Mouse (Mus musculus) heart, embryonic 15.5 days (tissue): Measurements from ENCODE around the gene Sirt6. TPM values are rescaled to one million over a fixed set of nuclear protein-coding genes. Genes with fewer than 3 reads are reported as not detected.

Experiments
- ATAC-seq: fragments of 200-750 bp; cut with Nextera tagmentation; replicated peaks from 2 replicates; pipeline ENCODE4 v1.8.0; 2017; ENCODE audit warnings: low read depth, moderate TSS enrichment; ENCODE audit not compliant: insufficient number of reproducible peaks, insufficient read depth, low FRiP score
- H3K27ac ChIP-seq: fragments of 300-500 bp; sonication (generic); 2 replicates; pipeline ENCODE4 v1.5.1; 2015; ENCODE audit warnings: mild to moderate bottlenecking, inconsistent platforms
- H3K27me3 ChIP-seq: fragments of 300-500 bp; sonication (generic); 2 replicates; pipeline ENCODE4 v1.6.1; 2015; ENCODE audit warnings: inconsistent platforms
- H3K36me3 ChIP-seq: fragments of 300-500 bp; sonication (generic); 2 replicates; pipeline ENCODE4 v1.6.1; 2015; ENCODE audit warnings: mild to moderate bottlenecking, inconsistent platforms
- H3K4me1 ChIP-seq: fragments of 300-500 bp; sonication (generic); replicated peaks from 2 replicates; pipeline ENCODE4 v1.6.1; 2015; ENCODE audit warnings: inconsistent platforms
- H3K4me2 ChIP-seq: fragments of 300-500 bp; sonication (generic); 2 replicates; pipeline ENCODE4 v1.6.1; 2015; ENCODE audit warnings: inconsistent platforms, mild to moderate bottlenecking, moderate library complexity
- H3K4me3 ChIP-seq: fragments of 300-500 bp; sonication (generic); 2 replicates; pipeline ENCODE4 v1.5.1; 2015; ENCODE audit warnings: mild to moderate bottlenecking, inconsistent platforms
- H3K9ac ChIP-seq: fragments of 300-500 bp; sonication (generic); 2 replicates; pipeline ENCODE4 v1.6.1; 2015; ENCODE audit warnings: mild to moderate bottlenecking, inconsistent platforms
- H3K9me3 ChIP-seq: fragments of 300-500 bp; sonication (generic); replicated peaks from 2 replicates; pipeline ENCODE4 v1.6.1; 2016; ENCODE audit warnings: inconsistent platforms
- WGBS: fragments of 180-500 bp; shearing (Covaris S2); methylation state at CpG from one replicate; pipeline ENCODE4 v1.1.7; 2015; ENCODE audit warnings: mixed read lengths; 5-methylcytosine and 5-hydroxymethylcytosine counted together
- polyA plus RNA-seq: library from polyadenylated mRNA; unstranded; fragments of >200 nt; fragmentation: Nextera tagmentation; extraction: Ambion mirVana; gene quantifications from 2 replicates; pipeline ENCODE4 v1.2.1, GENCODE M21; 2015

Sirt6 gene
- polyA plus RNA-seq, 1 experiment from 2014 or later, result 20.8 TPM

- no peaks in the 10 kb centered on the region for H3K9me3 ChIP-seq
- peaks cover 19% of the 10 kb centered on the region for H3K27me3 ChIP-seq
- no peak overlapping the region for H3K4me2 ChIP-seq
- H3K36me3 ChIP-seq, result peaks cover 13% of the 10 kb centered on the region
- no peak overlapping the region for H3K4me3 ChIP-seq
- WGBS, result 60% methylated on average over 9 of the region's 9 CpGs
- peaks cover 16% of the 10 kb centered on the region for H3K4me1 ChIP-seq
- no peak for ATAC-seq
- no peak overlapping the region for H3K27ac ChIP-seq
- no peak overlapping the region for H3K9ac ChIP-seq
Observed at GRCm38 (mm10) chr10:81591846-81592245, 35.8 kb downstream of the Sirt6 start.

GRCm38 (mm10) chr10:81588739-81589138 lies 38.9 kb downstream of the Sirt6 start:
- Histone ChIP-seq H3K27ac (no peak overlapping the region), H3K36me3 (peaks cover 27% of the 10 kb centered on the region), H3K4me1 (no peaks in the 10 kb centered on the region), H3K4me3 (no peak overlapping the region), H3K9ac (no peak overlapping the region), H3K4me2 (no peak overlapping the region), H3K9me3 (no peaks in the 10 kb centered on the region), H3K27me3 (peaks cover 6% of the 10 kb centered on the region)
- no peak for ATAC-seq
- 61% methylated on average over 7 of the region's 7 CpGs for WGBS

GRCm38 (mm10) chr10:81583347-81583746 lies 44.2 kb downstream of the Sirt6 start:
- Histone ChIP-seq H3K4me1 (peaks cover 8% of the 10 kb centered on the region), H3K36me3 (peaks cover 22% of the 10 kb centered on the region), H3K4me2 (no peak overlapping the region), H3K4me3 (no peak overlapping the region), H3K9me3 (no peaks in the 10 kb centered on the region), H3K27ac (no peak overlapping the region), H3K27me3 (peaks cover 5% of the 10 kb centered on the region), H3K9ac (no peak overlapping the region)
- ATAC-seq, result no peak
- WGBS, result 52% methylated on average over 6 of the region's 6 CpGs

GRCm38 (mm10) chr10:81580441-81581070 lies 47.0 kb downstream of the Sirt6 start:
- H3K27me3 ChIP-seq, result peaks cover 3% of the 10 kb centered on the region; the same call in 1 of the 2 replicates
- H3K27ac ChIP-seq, result no peak overlapping the region
- peaks cover 16% of the 10 kb centered on the region for H3K4me1 ChIP-seq
- H3K9me3 ChIP-seq, result no peaks in the 10 kb centered on the region
- H3K36me3 ChIP-seq, result peaks cover 5% of the 10 kb centered on the region; the same call in 1 of the 2 replicates
- H3K9ac ChIP-seq, result no peak overlapping the region
- 50% methylated on average over 25 of the region's 25 CpGs for whole genome bisulfite sequencing
- H3K4me3 ChIP-seq, result no peak overlapping the region
- no peak for ATAC-seq
- H3K4me2 ChIP-seq, result no peak overlapping the region

GRCm38 (mm10) chr10:81579967-81580366 lies 47.6 kb downstream of the Sirt6 start:
- 68% methylated on average over 4 of the region's 4 CpGs for WGBS
- Histone ChIP-seq H3K9ac (no peak overlapping the region), H3K27me3 (peaks cover 3% of the 10 kb centered on the region; the same call in 1 of the 2 replicates), H3K4me2 (no peak overlapping the region), H3K27ac (no peak overlapping the region), H3K36me3 (no peaks in the 10 kb centered on the region), H3K9me3 (no peaks in the 10 kb centered on the region), H3K4me1 (peaks cover 18% of the 10 kb centered on the region), H3K4me3 (no peak overlapping the region)
- no peak for ATAC-seq

- Histone ChIP-seq H3K27me3 (peaks cover 3% of the 10 kb centered on the region; the same call in 1 of the 2 replicates), H3K4me2 (peak overlapping the region; percentile 86), H3K9me3 (no peaks in the 10 kb centered on the region), H3K27ac (peak overlapping the region; percentile 53; the same call in 1 of the 2 replicates), H3K4me3 (peak overlapping the region; percentile 74), H3K36me3 (no peaks in the 10 kb centered on the region), H3K9ac (peak overlapping the region; percentile 76), H3K4me1 (peaks cover 42% of the 10 kb centered on the region)
- 5% methylated on average over 6 of the region's 6 CpGs for WGBS
- ATAC-seq, result no peak
Observed at GRCm38 (mm10) chr10:81575695-81576094, 51.9 kb downstream of the Sirt6 start.

- 0% methylated on average over 24 of the region's 30 CpGs for WGBS
- peak overlapping the region; percentile 53 for H3K27ac ChIP-seq
- no peak for ATAC-seq
- no peaks in the 10 kb centered on the region for H3K36me3 ChIP-seq
- no peaks in the 10 kb centered on the region for H3K9me3 ChIP-seq
- H3K9ac ChIP-seq, result peak overlapping the region; percentile 76
- peak overlapping the region; percentile 74 for H3K4me3 ChIP-seq
- H3K4me2 ChIP-seq, result peak overlapping the region; percentile 86
- H3K27me3 ChIP-seq, result peaks cover 3% of the 10 kb centered on the region; the same call in 1 of the 2 replicates
- peaks cover 42% of the 10 kb centered on the region for H3K4me1 ChIP-seq
Observed at GRCm38 (mm10) chr10:81575208-81575631, 52.4 kb downstream of the Sirt6 start.

- WGBS, result 22% methylated on average over 10 of the region's 10 CpGs
- no peaks in the 10 kb centered on the region for H3K36me3 ChIP-seq
- H3K27me3 ChIP-seq, result peaks cover 3% of the 10 kb centered on the region; the same call in 1 of the 2 replicates
- H3K9me3 ChIP-seq, result no peaks in the 10 kb centered on the region
- no peak for ATAC-seq
- peak within 1 kb of the TSS; percentile 74 for H3K4me3 ChIP-seq
- H3K9ac ChIP-seq, result peak within 1 kb of the TSS; percentile 76
- H3K4me1 ChIP-seq, result peaks cover 49% of the 10 kb centered on the region
- peak within 1 kb of the TSS; percentile 86 for H3K4me2 ChIP-seq
- H3K27ac ChIP-seq, result peak within 1 kb of the TSS; percentile 53
Observed at GRCm38 (mm10) chr10:81574081-81575056, 53.2 kb downstream of the Sirt6 start, which contains the start of gene Tle2. TSS of gene Tle2 (plus strand) at chr10:81574561.

- Histone ChIP-seq H3K4me3 (no peak overlapping the region), H3K9me3 (no peaks in the 10 kb centered on the region), H3K36me3 (no peaks in the 10 kb centered on the region), H3K4me2 (no peak overlapping the region), H3K9ac (no peak overlapping the region), H3K27me3 (peaks cover 3% of the 10 kb centered on the region; the same call in 1 of the 2 replicates), H3K4me1 (peaks cover 61% of the 10 kb centered on the region), H3K27ac (no peak overlapping the region)
- ATAC-seq, result no peak
- WGBS, result 36% methylated on average over 9 of the region's 9 CpGs
Observed at GRCm38 (mm10) chr10:81572975-81573374, 54.6 kb downstream of the Sirt6 start.

- 14% methylated on average over 9 of the region's 9 CpGs for WGBS
Observed at GRCm38 (mm10) chr10:81572133-81572671, 55.4 kb downstream of the Sirt6 start.

More at GRCm38 (mm10) chr10:81572133-81572671, 55.4 kb downstream of the Sirt6 start:
- Histone ChIP-seq H3K9me3 (no peaks in the 10 kb centered on the region), H3K4me3 (peak overlapping the region; percentile 53), H3K4me2 (peak overlapping the region; percentile 90), H3K4me1 (peaks cover 66% of the 10 kb centered on the region), H3K27ac (peak overlapping the region; percentile 46), H3K36me3 (no peaks in the 10 kb centered on the region), H3K27me3 (peaks cover 3% of the 10 kb centered on the region; the same call in 1 of the 2 replicates), H3K9ac (peak overlapping the region; percentile 20)
- ATAC-seq, result no peak
